Mouse (Mus musculus) brain, embryonic 14.5 days (tissue): ENCODE measurements around the gene Tnrc6b.

Source experiments
- CTCF ChIP-seq: fragments of 200-500 bp; IDR thresholded peaks from 2 replicates; pipeline ENCODE4 v1.5.1; 2012; ENCODE audit warnings: inconsistent platforms, mild to moderate bottlenecking, moderate library complexity, borderline replicate concordance; ENCODE audit not compliant: insufficient read depth, insufficient read length; ENCODE audit errors: extremely low read depth
- POLR2A ChIP-seq: fragments of 200-500 bp; IDR thresholded peaks from 2 replicates; pipeline ENCODE4 v1.6.1; 2012; ENCODE audit warnings: mild to moderate bottlenecking, inconsistent platforms, borderline replicate concordance; ENCODE audit not compliant: poor library complexity, insufficient read depth, insufficient read length, severe bottlenecking; ENCODE audit errors: extremely low read depth

- no peak for TF ChIP-seq CTCF
- TF ChIP-seq POLR2A, result no peak
Measured at GRCm38 (mm10) chr15:80780154-80780751, 69.1 kb downstream of the Tnrc6b start.
